Mouse (Mus musculus) ES-E14 (cell line): ENCODE measurements around the gene Gtf2ird1. TPM values are rescaled to one million over a fixed set of nuclear protein-coding genes. Genes with fewer than 3 reads are reported as not detected.
A peak's percentile ranks its signal among the peaks of the same experiment; 100 is the strongest.

Experiments
- DNase-seq: peaks from one replicate; pipeline ENCODE4 v3.0.0-alpha.2; 2013; ENCODE audit warnings: low read depth, low spot score
- H3K27ac ChIP-seq: 2 replicates; pipeline ENCODE4 v1.5.1; 2012; ENCODE audit warnings: low read depth, mild to moderate bottlenecking, low read length, moderate library complexity, mixed read lengths; ENCODE audit not compliant: poor library complexity, insufficient read depth, severe bottlenecking
- H3K36me3 ChIP-seq: 2 replicates; pipeline ENCODE4 v1.6.1; 2012; ENCODE audit warnings: mild to moderate bottlenecking, low read length, moderate library complexity, mixed read lengths; ENCODE audit not compliant: control insufficient read depth, poor library complexity, insufficient read depth, severe bottlenecking
- H3K4me1 ChIP-seq, 2 experiments: fragments of 150-350 bp in 1 of 2; sonication (generic) in 1 of 2; 2 replicates each; pipeline ENCODE4 v1.6.1; 2012; ENCODE audit warnings: low read length in 2 of 2, mild to moderate bottlenecking in 1 of 2, mixed read lengths in 1 of 2; ENCODE audit not compliant: control insufficient read depth in 2 of 2, insufficient read depth in 2 of 2, poor library complexity in 1 of 2
- H3K4me3 ChIP-seq, 2 experiments: fragments of 150-350 bp in 1 of 2; sonication (generic) in 1 of 2; 2 replicates each; pipeline ENCODE4 v1.5.1; 2012; ENCODE audit warnings: low read length in 2 of 2, low read depth in 1 of 2, mild to moderate bottlenecking in 1 of 2, mixed read lengths in 1 of 2; ENCODE audit not compliant: insufficient read depth in 1 of 2, poor library complexity in 1 of 2, severe bottlenecking in 1 of 2
- H3K9ac ChIP-seq: 2 replicates; pipeline ENCODE4 v1.6.1; 2012; ENCODE audit warnings: low read depth, mild to moderate bottlenecking, low read length, mixed read lengths; ENCODE audit not compliant: poor library complexity, insufficient read depth, severe bottlenecking
- H3K9me3 ChIP-seq: fragments of 150-350 bp; sonication (generic); 2 replicates; pipeline ENCODE4 v1.6.1; 2012; ENCODE audit warnings: low read depth, mild to moderate bottlenecking, low read length; ENCODE audit not compliant: control insufficient read depth, insufficient read depth
- CHD2 ChIP-seq: IDR thresholded peaks from 2 replicates; pipeline ENCODE4 v1.6.1; 2014; ENCODE audit warnings: mild to moderate bottlenecking, low read depth, low read length, inconsistent platforms
- HCFC1 ChIP-seq: IDR thresholded peaks from 2 replicates; pipeline ENCODE4 v1.6.1; 2012; ENCODE audit warnings: low read length, inconsistent platforms, borderline replicate concordance; ENCODE audit not compliant: insufficient read depth
- MAFK ChIP-seq: IDR thresholded peaks from 2 replicates; pipeline ENCODE4 v1.6.1; 2014; ENCODE audit warnings: mild to moderate bottlenecking, low read depth, low read length, inconsistent platforms; ENCODE audit not compliant: insufficient read depth
- ZC3H11A ChIP-seq: IDR thresholded peaks from 2 replicates; pipeline ENCODE4 v1.6.1; 2012; ENCODE audit warnings: low read depth, mild to moderate bottlenecking, inconsistent platforms, low read length, borderline replicate concordance
- ZNF384 ChIP-seq: IDR thresholded peaks from 2 replicates; pipeline ENCODE4 v1.6.1; 2012; ENCODE audit warnings: low read depth, low read length, inconsistent platforms
- in situ Hi-C, 2 experiments: fragments of 600-800 bp; cut with MboI; formaldehyde crosslinking; loops; one replicate each; pipeline ENCODE4 v1.15.1; 2025; ENCODE audit warnings: low sequenced_read_pairs in 2 of 2, inconsistent platforms in 1 of 2; ENCODE audit not compliant: unreplicated experiment in 2 of 2
- total RNA-seq: library from RNA; depleted of rRNA; stranded (reverse); fragments of 300-350 nt; gene quantifications from 2 replicates; pipeline ENCODE4 v1.2.3, GENCODE M21; 2012

The Gtf2ird1 gene
- total RNA-seq, 1 experiment = 63.5 TPM

- no peak for DNase-seq
Measured at GRCm38 (mm10) chr5:134433137-134433536, 23.4 kb downstream of the Gtf2ird1 start.

DNA sequence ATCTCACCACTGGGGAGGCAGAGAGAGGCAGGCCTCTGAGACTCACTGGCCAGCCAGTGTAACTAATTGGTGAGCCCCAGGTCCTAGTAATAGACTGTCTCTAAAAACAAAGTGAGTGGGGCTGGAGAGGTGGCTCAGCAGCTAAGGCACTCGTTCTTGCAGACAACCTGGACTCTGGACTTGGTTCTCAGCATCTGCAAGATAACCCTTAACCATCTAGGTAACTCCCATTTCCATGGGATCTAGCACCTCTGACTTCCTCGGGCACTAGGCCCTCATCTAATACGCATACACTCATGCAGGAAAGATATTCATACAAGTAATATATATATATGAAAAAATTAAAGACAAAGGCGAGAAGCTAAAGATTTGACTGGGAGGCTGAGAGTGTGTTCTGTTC is 26.4 kb downstream of the Gtf2ird1 start:
- peaks cover 6% of the 10 kb centered on the region; the same call in 1 of the 2 replicates for H3K36me3 ChIP-seq
- no peak overlapping the region for H3K27ac ChIP-seq
- H3K4me1 ChIP-seq = peaks cover 6 to 30% of the 10 kb centered on the region in 2 experiments; a peak in 3 of 4 replicates
- in situ Hi-C loops = no loop called here
- DNase-seq = no peak
- no peak overlapping the region for H3K4me3 ChIP-seq
- no peaks in the 10 kb centered on the region for H3K9me3 ChIP-seq
- TF ChIP-seq MAFK (no peak), ZNF384 (no peak), ZC3H11A (no peak)
- H3K9ac ChIP-seq = no peak overlapping the region

More at GRCm38 (mm10) chr5:134433137-134433536, 23.4 kb downstream of the Gtf2ird1 start:
- H3K4me1 ChIP-seq = peaks cover 15 to 44% of the 10 kb centered on the region in 2 experiments
- H3K9me3 ChIP-seq = no peaks in the 10 kb centered on the region
- no peak for TF ChIP-seq ZC3H11A
- no peak for TF ChIP-seq ZNF384
- TF ChIP-seq HCFC1 = no peak
- no peak for TF ChIP-seq CHD2
- TF ChIP-seq MAFK = no peak
- H3K36me3 ChIP-seq = peaks cover 6% of the 10 kb centered on the region; the same call in 1 of the 2 replicates
- no peak overlapping the region for H3K4me3 ChIP-seq
- H3K9ac ChIP-seq = no peak overlapping the region
- in situ Hi-C loops = no loop called here
- no peak overlapping the region for H3K27ac ChIP-seq

- H3K27ac ChIP-seq = peak overlapping the region; percentile 15; the same call in 1 of the 2 replicates
- H3K9ac ChIP-seq = peak overlapping the region; percentile 27; the same call in 1 of the 2 replicates
Measured at GRCm38 (mm10) chr5:134427664-134428063, 28.9 kb downstream of the Gtf2ird1 start.

GRCm38 (mm10) chr5:134425601-134426000 is 30.9 kb downstream of the Gtf2ird1 start:
- DNase-seq = no peak
- TF ChIP-seq ZNF384 = no peak
- H3K4me3 ChIP-seq = no peak overlapping the region
- no peak overlapping the region for H3K27ac ChIP-seq
- in situ Hi-C loops = no loop called here
- no peak overlapping the region for H3K9ac ChIP-seq
- H3K4me1 ChIP-seq = peaks cover 12 to 27% of the 10 kb centered on the region in 2 experiments; a peak in 3 of 4 replicates
- H3K9me3 ChIP-seq = no peaks in the 10 kb centered on the region
- peaks cover 5% of the 10 kb centered on the region; the same call in 1 of the 2 replicates for H3K36me3 ChIP-seq

More at GRCm38 (mm10) chr5:134427664-134428063, 28.9 kb downstream of the Gtf2ird1 start:
- Histone ChIP-seq H3K4me3 (peak overlapping the region in 1 of 2 experiments; percentile 11; a peak in 1 of 4 replicates), H3K36me3 (peaks cover 5% of the 10 kb centered on the region; the same call in 1 of the 2 replicates), H3K4me1 (peaks cover 12 to 24% of the 10 kb centered on the region in 2 experiments; a peak in 3 of 4 replicates), H3K9me3 (no peaks in the 10 kb centered on the region)
- DNase-seq = no peak
- in situ Hi-C loops = no loop called here
- no peak for TF ChIP-seq CHD2
- TF ChIP-seq HCFC1 = no peak
- TF ChIP-seq ZNF384 = no peak
- TF ChIP-seq ZC3H11A = no peak
- TF ChIP-seq MAFK = no peak

DNA sequence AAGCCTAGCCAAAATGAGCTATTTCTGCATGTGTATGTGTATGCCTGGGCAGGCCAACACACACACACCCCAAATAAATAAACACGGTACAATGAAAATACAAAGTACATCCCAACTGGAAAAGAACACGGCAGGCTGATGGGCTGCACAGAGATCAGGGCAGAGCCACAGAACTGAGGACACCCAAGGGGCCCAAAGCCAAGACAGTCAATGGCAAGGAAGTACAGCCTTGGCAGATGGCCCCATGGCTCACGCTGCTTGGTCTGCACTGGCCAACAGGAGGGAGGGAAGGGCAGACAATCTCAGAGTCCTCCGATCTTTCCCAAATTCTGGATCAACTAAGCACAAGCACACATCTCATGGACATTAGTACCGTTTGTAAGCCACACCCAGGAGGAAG is 32.6 kb downstream of the Gtf2ird1 start:
- peaks cover 5% of the 10 kb centered on the region; the same call in 1 of the 2 replicates for H3K36me3 ChIP-seq

More for the DNA sequence above, 32.6 kb downstream of the Gtf2ird1 start:
- Histone ChIP-seq H3K4me3 (no peak overlapping the region), H3K27ac (peak overlapping the region; percentile 96), H3K9me3 (no peaks in the 10 kb centered on the region), H3K4me1 (peaks cover 17 to 34% of the 10 kb centered on the region in 2 experiments; a peak in 3 of 4 replicates), H3K9ac (no peak overlapping the region)
- TF ChIP-seq ZNF384 = no peak
- TF ChIP-seq CHD2 = no peak
- TF ChIP-seq HCFC1 = no peak
- TF ChIP-seq MAFK = no peak
- in situ Hi-C loops = no loop called here
- no peak for DNase-seq
